Mouse (Mus musculus) embryonic fibroblast, embryonic 13.5 days (primary cell): Measurements from ENCODE around the gene Btnl2.

Source experiments
- CTCF ChIP-seq: IDR thresholded peaks from 2 replicates; pipeline ENCODE4 v1.5.1; 2011; ENCODE audit warnings: mild to moderate bottlenecking, control low read depth, low read length, moderate library complexity, borderline replicate concordance; ENCODE audit not compliant: insufficient read depth
- POLR2A ChIP-seq: IDR thresholded peaks from 2 replicates; pipeline ENCODE4 v1.6.1; 2011; ENCODE audit warnings: low read depth, mild to moderate bottlenecking, control low read depth, low read length, moderate library complexity

- TF ChIP-seq CTCF (no peak), POLR2A (no peak)
These were observed 39.1 kb upstream of the Btnl2 start for GRCm38 (mm10) chr17:34315512-34315911.
